Mouse (Mus musculus): ENCODE results near the gene Atrnl1. TPM values are rescaled to one million over a fixed set of nuclear protein-coding genes. Genes with fewer than 3 reads are reported as not detected.

The Atrnl1 gene
- polyA plus RNA-seq, 1 experiment from 2014 or later = 4.5 TPM

- no peak for TF ChIP-seq CTCF (IDR thresholded peaks at IDR 0.05)
- TF ChIP-seq EP300 (IDR thresholded peaks at IDR 0.05) = no peak
- DNase-seq (ENCODE audit: low spot score) (no peak), ATAC-seq (no peak)
- Histone ChIP-seq H3K36me3 (ENCODE audit: insufficient read depth, low read length) (no peaks in the 10 kb centered on the region), H3K4me2 (replicated peaks; ENCODE audit: low read depth, low read length) (no peak overlapping the region), H3K9ac (replicated peaks; ENCODE audit: low read depth) (no peak overlapping the region), H3K27me3 (replicated peaks; ENCODE audit: insufficient read depth, low read length) (no peaks in the 10 kb centered on the region), H3K9me3 (ENCODE audit: low read length) (no peaks in the 10 kb centered on the region), H3K4me3 (ENCODE audit: low read depth, low read length) (no peak overlapping the region), H3K27ac (ENCODE audit: low read length) (no peak overlapping the region), H3K4me1 (ENCODE audit: insufficient read depth, low read depth, low read length) (no peaks in the 10 kb centered on the region)
- WGBS = 83% methylated on average over 6 of the region's 6 CpGs
Measured at GRCm38 (mm10) chr19:58111291-58111690, 500.5 kb downstream of the Atrnl1 start.

DNA sequence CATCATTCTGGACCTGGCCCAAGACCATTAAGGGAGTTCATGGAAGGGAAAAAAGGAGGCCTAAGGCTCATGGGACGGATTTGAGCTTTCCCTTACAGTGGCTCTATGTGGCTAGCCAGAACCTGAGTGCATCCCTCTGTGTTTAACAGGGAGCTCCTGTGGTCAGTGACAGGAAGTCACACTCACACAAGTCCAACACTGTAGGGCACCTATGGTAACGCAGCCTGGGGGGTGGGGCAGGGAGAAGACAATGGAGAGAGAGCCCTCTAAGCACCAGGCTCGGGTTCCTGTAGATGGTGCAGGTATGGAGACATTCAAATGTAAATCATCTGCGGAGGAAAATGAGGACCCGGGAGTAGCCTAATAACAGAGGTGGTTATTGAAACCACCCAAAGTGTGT, 501.3 kb downstream of the Atrnl1 start:
- WGBS = 70% methylated on average over 5 of the region's 5 CpGs
- H3K27me3 ChIP-seq (replicated peaks; ENCODE audit: insufficient read depth, low read length) = no peaks in the 10 kb centered on the region
- DNase-seq (ENCODE audit: low spot score) (no peak), ATAC-seq (no peak)
- H3K4me3 ChIP-seq (ENCODE audit: low read depth, low read length) = no peak overlapping the region
- H3K9me3 ChIP-seq (ENCODE audit: low read length) = no peaks in the 10 kb centered on the region
- no peak for TF ChIP-seq CTCF (IDR thresholded peaks at IDR 0.05)
- no peak for TF ChIP-seq EP300 (IDR thresholded peaks at IDR 0.05)
- H3K9ac ChIP-seq (replicated peaks; ENCODE audit: low read depth) = no peak overlapping the region
- no peak overlapping the region for H3K27ac ChIP-seq (ENCODE audit: low read length)
- H3K4me2 ChIP-seq (replicated peaks; ENCODE audit: low read depth, low read length) = no peak overlapping the region
- no peaks in the 10 kb centered on the region for H3K4me1 ChIP-seq (ENCODE audit: insufficient read depth, low read depth, low read length)
- no peaks in the 10 kb centered on the region for H3K36me3 ChIP-seq (ENCODE audit: insufficient read depth, low read length)

GRCm38 (mm10) chr19:58113092-58113731, 502.4 kb downstream of the Atrnl1 start:
- ATAC-seq (peak; percentile 73), DNase-seq (ENCODE audit: low spot score) (no peak)
- Histone ChIP-seq H3K9ac (replicated peaks; ENCODE audit: low read depth) (no peak overlapping the region), H3K36me3 (ENCODE audit: insufficient read depth, low read length) (no peaks in the 10 kb centered on the region), H3K4me2 (replicated peaks; ENCODE audit: low read depth, low read length) (no peak overlapping the region), H3K4me1 (ENCODE audit: insufficient read depth, low read depth, low read length) (no peaks in the 10 kb centered on the region), H3K4me3 (ENCODE audit: low read depth, low read length) (no peak overlapping the region), H3K9me3 (ENCODE audit: low read length) (no peaks in the 10 kb centered on the region), H3K27ac (ENCODE audit: low read length) (no peak overlapping the region), H3K27me3 (replicated peaks; ENCODE audit: insufficient read depth, low read length) (no peaks in the 10 kb centered on the region)
- WGBS = 86% methylated on average over 5 of the region's 5 CpGs
- no peak for TF ChIP-seq EP300 (IDR thresholded peaks at IDR 0.05)
- TF ChIP-seq CTCF (IDR thresholded peaks at IDR 0.05) = no peak

- Histone ChIP-seq H3K9me3 (ENCODE audit: low read length) (no peaks in the 10 kb centered on the region), H3K27me3 (replicated peaks; ENCODE audit: insufficient read depth, low read length) (no peaks in the 10 kb centered on the region), H3K36me3 (ENCODE audit: insufficient read depth, low read length) (no peaks in the 10 kb centered on the region), H3K27ac (ENCODE audit: low read length) (no peak overlapping the region), H3K4me2 (replicated peaks; ENCODE audit: low read depth, low read length) (no peak overlapping the region), H3K4me3 (ENCODE audit: low read depth, low read length) (no peak overlapping the region), H3K4me1 (ENCODE audit: insufficient read depth, low read depth, low read length) (no peaks in the 10 kb centered on the region), H3K9ac (replicated peaks; ENCODE audit: low read depth) (no peak overlapping the region)
- ATAC-seq (no peak), DNase-seq (ENCODE audit: low spot score) (no peak)
- 77% methylated on average over 6 of the region's 6 CpGs for WGBS
- no peak for TF ChIP-seq EP300 (IDR thresholded peaks at IDR 0.05)
- no peak for TF ChIP-seq CTCF (IDR thresholded peaks at IDR 0.05)
Measured at GRCm38 (mm10) chr19:58117595-58117994, 506.8 kb downstream of the Atrnl1 start.

- Histone ChIP-seq H3K9me3 (ENCODE audit: low read length) (no peaks in the 10 kb centered on the region), H3K27me3 (replicated peaks; ENCODE audit: insufficient read depth, low read length) (no peaks in the 10 kb centered on the region), H3K9ac (replicated peaks; ENCODE audit: low read depth) (no peak overlapping the region), H3K4me2 (replicated peaks; ENCODE audit: low read depth, low read length) (no peak overlapping the region), H3K27ac (ENCODE audit: low read length) (no peak overlapping the region), H3K36me3 (ENCODE audit: insufficient read depth, low read length) (no peaks in the 10 kb centered on the region), H3K4me1 (ENCODE audit: insufficient read depth, low read depth, low read length) (no peaks in the 10 kb centered on the region), H3K4me3 (ENCODE audit: low read depth, low read length) (no peak overlapping the region)
- TF ChIP-seq CTCF (IDR thresholded peaks at IDR 0.05) (0 out of 2 replicates have a peak, but pooled peaks have one; percentile 11), EP300 (IDR thresholded peaks at IDR 0.05) (no peak)
- ATAC-seq (no peak), DNase-seq (ENCODE audit: low spot score) (no peak)
- 87% methylated on average over 19 of the region's 19 CpGs for WGBS
Measured at GRCm38 (mm10) chr19:58118141-58118835, 507.5 kb downstream of the Atrnl1 start.

DNA sequence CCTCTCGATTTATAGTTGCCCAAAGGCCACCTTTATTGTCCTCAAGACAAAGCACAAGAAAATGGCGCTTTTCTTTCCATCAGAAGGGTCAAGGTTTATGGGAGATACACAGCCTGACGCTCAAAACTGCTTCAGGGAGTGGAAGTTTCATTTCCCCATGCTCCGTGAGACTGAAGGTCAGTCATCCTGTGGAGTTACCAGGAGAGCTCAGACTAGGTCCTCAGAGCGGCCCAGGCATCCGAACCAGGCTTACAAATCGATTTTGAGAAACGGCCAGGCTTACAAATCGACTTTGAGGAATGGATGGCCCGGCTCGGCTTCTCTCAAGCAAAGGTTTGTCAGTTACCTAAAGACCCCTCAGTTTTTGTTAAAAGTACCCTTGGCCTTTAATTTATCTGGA, 508.0 kb downstream of the Atrnl1 start:
- no peak overlapping the region for H3K27ac ChIP-seq (ENCODE audit: low read length)

More for the DNA sequence above, 508.0 kb downstream of the Atrnl1 start:
- H3K4me2 ChIP-seq (replicated peaks; ENCODE audit: low read depth, low read length) = no peak overlapping the region
- H3K27me3 ChIP-seq (replicated peaks; ENCODE audit: insufficient read depth, low read length) = no peaks in the 10 kb centered on the region
- no peaks in the 10 kb centered on the region for H3K4me1 ChIP-seq (ENCODE audit: insufficient read depth, low read depth, low read length)
- H3K9me3 ChIP-seq (ENCODE audit: low read length) = no peaks in the 10 kb centered on the region
- ATAC-seq (no peak), DNase-seq (ENCODE audit: low spot score) (no peak)
- no peaks in the 10 kb centered on the region for H3K36me3 ChIP-seq (ENCODE audit: insufficient read depth, low read length)
- no peak overlapping the region for H3K9ac ChIP-seq (replicated peaks; ENCODE audit: low read depth)
- TF ChIP-seq CTCF (IDR thresholded peaks at IDR 0.05) (no peak), EP300 (IDR thresholded peaks at IDR 0.05) (no peak)
- no peak overlapping the region for H3K4me3 ChIP-seq (ENCODE audit: low read depth, low read length)
- 89% methylated on average over 11 of the region's 11 CpGs for WGBS
